Mouse (Mus musculus) T-helper 17 cell (primary cell): ENCODE measurements at regions not wholly inside any gene's neighbourhood (a gene's known extent, or its start where the extent isn't known, plus 50 kb on each side); places are given as distances from the start of the nearest gene placed in this dataset.

Experiments
- in situ Hi-C, 2 experiments: fragments of 300-600 bp; cut with MboI, MseI; formaldehyde crosslinking; loops; 1 replicate in 1 of 2; 2 replicates in 1 of 2; pipeline ENCODE4 v1.15.1; 2025; ENCODE audit warnings: high pct_unique_total_duplicates in 2 of 2

DNA sequence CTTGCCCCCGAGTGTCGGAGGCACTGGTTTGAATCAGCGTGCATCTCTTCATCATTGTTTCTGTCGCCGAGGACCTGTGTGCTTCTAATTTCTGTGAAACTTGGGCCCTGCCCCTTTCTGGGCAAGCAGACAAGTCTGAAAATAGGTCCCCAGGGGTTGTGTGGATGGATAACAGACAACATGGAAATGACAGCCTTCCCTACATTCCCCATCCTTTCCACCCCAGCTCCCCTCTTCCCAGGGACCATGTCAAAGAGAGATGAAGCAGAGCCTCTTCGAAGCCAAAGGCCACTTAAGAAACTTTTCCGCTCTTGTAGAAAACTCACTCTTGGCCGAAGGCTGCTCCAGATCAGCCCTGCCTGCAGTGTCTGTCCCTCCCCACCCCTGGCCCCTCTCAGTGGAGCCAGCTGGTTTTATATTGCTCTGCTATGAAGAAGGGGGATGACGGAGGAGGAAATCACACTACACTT lies 233.2 kb downstream of the Gm45692 start:
- in situ Hi-C loops = no loop called here

DNA sequence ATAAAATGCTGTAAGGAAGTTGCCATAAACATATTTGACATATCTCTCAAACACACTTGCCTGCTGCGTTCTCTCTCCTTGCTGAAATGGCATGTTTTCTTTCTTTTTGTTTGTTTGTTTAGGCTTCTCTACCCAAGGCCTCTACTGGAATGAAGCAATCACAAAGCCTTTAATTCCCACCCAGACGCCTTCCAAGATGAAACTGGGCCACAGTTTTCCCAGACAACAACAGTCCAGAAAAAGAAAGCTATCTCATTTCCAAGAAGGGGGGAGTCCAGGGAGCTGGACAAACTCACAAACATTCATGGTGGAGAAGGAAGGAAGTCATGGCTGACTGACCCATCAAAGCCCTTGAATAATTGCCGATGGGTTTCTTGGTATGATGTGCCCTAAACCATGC lies 234.1 kb downstream of the Gm45692 start:
- in situ Hi-C loops = no loop called here

DNA sequence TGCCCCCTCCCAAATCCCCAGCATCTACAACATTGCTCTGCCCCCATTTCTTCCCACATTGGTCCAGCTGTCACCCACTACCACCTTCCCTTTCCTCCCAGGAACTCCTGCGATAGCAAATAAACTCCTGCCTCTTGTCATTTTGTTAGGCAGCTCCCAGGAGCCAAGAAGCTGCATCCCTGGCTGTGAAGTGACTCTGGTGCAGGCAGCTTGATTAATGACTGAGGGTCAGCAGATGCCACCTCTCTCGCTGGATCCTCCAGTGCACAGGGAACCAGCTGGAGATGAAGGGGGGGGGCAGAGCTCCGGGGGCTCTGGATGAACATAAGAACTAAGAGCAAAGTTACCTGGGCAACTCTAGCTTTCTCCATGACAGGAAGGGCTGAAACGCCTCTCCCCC lies 235.2 kb downstream of the Gm45692 start:
- in situ Hi-C loops = no loop called here

DNA sequence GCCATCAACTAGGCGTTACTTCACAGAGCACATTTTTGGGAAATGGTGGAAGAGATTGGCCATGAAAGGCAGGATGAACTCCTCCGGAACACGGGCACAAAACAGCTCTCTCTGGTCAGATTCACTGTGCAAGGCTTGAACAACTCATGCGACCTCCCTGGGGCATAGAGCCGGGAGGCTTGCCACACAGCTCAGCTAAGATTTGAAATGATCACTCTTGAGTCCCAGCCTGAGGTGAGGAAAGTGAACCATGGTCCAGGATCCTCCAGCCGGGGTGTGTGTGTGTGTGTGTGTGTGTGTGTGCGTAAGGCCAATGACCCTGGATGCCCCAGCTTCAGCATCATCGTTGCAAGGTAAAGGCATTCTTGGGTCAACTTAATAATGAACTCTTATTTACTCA lies 237.5 kb downstream of the Gm45692 start:
- in situ Hi-C loops = no loop called here

DNA sequence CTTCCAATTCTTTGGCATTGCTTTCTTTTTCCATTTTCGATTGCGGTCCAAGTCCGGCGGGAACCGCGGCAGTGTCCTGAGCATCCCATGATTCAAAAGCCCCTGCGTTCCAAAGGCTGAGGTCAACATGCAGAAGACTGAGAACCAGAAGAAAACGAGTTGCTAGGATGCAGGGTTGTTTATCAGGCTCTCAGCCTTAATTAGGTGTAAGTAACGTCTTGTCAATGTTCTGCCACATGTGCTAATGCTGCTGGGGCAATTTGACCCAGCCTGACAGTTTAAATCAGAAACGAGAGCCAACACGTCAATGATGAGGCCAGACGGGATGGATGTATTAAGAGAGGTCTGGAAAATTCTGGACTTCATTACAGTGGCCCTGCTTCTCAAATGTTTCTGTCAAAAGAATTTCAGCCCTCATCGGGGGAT lies 239.4 kb downstream of the Gm45692 start:
- in situ Hi-C loops = no loop called here

DNA sequence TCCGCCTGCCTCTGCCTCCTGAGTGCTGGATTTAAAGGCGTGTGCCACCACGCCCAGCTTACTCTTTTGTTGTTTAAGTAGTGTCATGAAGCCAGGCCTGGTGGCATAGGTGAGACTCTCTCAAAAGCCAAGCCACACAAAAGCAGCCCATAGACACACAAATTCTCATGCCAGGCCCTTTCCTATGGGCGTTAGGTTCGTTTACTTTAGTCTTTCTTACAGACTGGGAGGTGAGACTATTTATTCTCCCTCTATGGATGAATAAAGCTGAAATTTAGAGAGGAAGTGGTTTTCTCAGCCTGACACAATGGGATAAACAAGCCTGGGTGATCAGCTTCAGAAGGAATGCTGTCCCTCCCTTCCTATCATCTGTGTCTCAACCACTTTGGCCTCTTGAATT lies 243.0 kb downstream of the Gm45692 start:
- in situ Hi-C loops = no loop called here

DNA sequence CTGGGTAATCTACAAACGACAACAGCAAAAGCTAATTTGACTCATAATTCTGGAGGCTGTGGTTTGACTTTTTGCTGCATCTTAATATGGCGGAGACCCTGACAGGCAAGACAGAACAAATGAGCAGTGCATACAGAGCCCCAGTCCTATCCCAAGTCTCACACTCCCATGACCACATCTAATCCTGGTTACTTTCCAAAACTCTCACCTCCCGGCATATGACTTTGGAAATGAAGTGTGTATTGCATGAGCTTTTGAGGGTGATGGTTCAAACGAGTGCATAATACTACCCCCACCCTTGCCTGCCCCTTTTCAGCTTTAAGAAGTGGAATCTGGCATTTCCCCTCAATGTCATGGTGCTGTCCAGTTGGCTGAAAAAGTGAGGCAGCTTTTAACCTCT lies 244.3 kb downstream of the Gm45692 start:
- in situ Hi-C loops = no loop called here

DNA sequence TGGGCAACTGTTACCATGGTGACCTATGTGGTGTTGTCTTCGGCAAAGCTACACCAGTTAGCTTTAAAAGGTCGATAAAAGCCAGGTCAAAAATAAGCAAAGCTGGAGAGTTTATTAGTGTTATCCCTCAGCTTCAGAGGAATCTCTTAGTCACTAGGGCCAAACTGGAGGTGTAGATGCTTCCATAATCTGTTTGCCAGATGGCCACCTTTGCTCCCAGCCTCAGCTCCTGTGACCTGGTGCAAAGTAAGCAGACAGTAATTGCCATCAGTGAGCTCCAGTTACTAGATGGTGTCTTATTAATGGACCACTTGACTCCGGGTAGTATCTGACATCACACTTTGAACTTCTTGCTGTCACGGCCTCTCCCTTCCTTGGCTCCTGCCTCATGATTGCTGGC lies 245.3 kb downstream of the Gm45692 start:
- in situ Hi-C loops = no loop called here

DNA sequence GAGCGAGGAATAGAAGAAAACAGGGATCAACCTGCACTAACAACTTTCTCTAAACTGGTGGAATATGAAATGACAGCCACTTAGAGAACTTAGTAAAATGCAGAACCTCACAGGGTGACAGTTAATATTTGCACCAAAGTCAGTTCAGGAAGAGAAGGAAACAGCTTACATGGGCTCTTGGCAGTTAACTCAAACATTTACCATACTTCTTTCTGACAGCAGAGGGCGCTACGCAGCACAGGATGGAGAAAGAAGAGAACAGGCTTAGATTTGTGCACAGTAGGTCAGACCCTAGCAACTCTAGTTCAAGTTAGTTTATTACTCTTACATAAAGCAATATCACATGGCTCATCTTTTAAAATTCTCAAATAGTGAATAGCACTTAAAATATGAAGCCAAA lies 261.3 kb downstream of the Gm45692 start:
- in situ Hi-C loops = no loop called here

DNA sequence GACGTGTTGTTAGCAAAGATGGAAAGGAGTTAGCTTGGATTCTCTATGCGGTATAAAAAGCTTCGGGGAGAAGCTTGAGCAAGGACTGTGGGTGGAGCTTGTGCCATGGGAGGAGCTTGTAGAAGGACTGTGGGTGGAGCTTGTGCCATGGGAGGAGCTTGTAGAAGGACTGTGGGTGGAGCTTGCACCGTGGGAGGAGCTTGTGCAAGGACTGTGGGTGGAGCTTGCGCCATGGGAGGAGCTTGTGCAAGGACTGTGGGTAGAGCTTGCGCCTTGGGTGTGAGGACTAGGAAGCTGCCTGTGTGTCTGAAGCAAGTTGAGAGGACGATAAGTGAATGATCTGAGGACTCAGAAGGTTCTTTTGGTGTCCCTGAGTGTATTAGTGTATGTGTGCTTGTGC lies 263.1 kb downstream of the Gm45692 start:
- in situ Hi-C loops = no loop called here

DNA sequence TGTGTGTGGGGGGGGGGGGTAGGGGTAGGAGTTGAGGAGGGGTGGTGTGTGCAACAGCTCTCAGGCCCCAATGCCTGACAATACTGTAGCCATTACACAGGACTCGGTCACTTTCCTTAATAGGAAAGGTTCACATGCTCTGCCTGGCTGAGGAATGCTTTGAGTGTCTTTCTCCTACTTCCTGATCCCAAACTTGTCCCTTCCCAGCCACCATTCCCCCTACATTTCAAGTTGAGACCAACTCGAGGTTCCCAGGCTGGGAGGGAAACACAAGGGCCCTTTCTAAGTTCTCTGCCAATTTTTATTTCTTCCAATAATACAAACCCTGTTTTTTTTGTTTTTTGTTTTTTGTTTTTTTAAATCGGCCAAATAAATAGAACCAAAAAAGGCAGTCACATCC lies 264.6 kb downstream of the Gm45692 start:
- in situ Hi-C loops = no loop called here

DNA sequence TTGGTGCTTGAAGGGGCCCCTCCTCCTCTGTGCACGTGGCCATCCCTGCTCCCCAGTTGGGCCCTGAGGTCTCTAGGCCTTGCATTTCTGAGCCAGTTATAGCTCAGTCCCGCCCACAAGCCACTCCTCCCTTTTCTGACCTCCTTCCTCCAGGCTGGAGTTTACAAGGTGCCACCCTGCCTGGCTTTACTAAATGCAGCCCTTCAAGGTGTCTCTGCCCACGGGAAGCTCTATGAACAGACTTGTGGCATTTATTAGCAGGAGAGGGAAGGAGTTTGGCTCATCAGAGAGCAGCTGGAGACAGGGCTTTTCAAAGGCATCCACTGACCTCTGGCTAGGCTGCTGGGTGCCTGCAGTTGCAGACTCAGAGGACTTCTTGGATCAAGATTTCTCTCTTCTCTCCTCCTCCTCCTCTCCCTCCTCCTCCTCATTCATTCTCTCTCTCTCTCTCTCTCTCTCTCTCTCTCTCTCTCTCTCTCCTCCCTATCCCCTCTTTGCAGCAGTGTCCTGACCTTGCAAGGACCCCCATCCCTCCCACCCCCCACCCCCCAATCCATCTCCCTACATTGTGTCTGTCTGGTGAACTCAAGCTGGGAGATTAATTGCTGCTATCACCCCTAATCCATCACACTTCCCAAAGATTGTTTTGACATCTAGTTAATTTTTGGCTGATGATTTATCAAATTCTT lies 265.1 kb downstream of the Gm45692 start:
- in situ Hi-C loops = no loop called here

DNA sequence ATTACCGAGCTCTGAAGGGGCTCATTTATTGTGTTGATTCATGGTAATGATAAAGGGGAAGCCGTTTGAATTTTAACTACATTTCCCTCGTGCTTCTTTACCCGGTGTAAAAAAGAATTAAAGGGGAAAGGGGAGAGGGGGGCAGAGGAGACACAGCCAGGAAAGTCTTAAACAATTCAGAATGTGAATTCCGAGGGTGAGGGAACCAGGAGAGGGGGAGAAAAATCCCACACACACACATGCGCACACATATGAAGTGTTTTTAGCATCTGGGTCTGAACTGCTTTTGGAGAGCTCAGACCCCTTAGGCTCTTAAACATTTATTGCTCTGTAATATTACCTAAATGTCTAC lies 265.6 kb downstream of the Gm45692 start:
- in situ Hi-C loops = no loop called here

DNA sequence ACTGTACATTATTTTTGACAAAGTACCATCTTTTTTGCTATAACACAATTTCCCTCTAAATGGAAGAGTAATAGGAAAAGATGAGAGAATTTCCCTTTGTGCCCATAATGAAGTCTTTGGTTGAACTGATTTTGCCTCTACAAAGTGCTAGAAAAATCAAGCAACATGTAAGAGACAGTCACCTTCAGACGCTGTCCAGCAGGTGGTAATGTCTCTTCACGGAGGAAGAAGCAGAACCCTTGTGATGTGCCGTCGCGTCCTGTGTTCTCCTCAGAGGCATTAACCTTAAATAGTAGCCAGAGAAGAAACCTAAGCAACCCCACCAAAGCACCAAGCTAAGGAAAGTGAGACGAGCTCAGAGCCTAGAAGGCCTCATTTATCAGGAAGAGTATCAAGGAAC lies 275.7 kb downstream of the Gm45692 start:
- in situ Hi-C loops = no loop called here

DNA sequence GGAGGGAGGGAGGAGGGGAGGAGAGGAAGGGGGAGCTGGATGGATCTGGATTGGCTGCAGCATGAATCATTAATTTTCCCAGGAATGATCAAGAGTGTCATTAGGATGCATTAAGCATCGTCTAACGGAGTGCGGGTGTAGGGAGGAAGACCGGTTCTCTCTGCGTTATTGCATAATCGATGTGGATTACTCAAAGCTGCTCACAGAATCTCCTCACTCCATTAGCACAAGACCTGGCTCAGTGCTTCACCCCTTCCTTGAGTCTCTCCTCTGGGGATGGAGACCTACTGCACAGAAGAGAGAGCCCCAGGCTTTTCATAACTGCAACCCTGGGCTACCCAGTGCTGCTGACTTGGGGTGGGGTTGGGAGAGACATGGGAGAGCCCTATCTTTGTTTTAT lies 300.7 kb downstream of the Gm45692 start:
- in situ Hi-C loops = no loop called here

DNA sequence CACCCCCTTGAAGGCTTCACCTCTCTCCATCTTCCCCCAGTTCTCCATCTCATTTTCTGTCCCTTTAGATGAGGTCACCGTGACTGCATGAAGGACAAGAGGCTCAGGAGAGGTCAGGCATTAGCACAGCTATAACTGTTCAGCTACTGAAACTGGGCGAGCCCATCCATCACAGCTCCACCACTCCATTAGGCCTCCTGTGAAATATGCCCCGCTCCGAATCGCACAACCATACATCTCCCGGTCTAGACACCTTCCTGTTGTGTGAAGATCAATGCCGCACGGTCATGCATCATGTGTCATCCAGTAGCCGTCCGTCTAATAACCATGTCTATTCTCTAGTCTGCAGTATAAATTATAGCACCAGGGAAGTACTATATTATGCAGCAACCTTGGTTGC lies 301.2 kb downstream of the Gm45692 start:
- in situ Hi-C loops = no loop called here

DNA sequence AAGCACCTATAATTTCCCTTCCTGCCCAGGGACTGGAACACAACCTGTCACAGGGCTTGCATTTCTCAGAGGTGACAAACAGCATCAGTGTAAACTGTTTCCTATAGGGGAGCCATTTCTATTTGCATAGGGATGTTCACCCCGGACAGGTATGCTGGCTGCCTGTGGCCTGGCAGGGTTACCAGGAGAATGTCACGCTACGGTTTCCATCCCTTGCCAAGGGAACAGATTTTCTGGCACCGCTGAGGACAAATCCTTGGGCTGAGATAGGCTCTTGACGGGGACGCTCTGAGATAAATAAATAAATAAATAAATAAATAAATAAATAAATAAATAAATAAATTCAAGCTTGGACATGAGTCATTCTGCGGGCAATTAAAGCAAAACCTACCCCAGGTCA lies 308.0 kb downstream of the Gm45692 start:
- in situ Hi-C loops = loop anchor here in 1 of 2 experiments (25.0 kb wide), 1 partner anchor 560 kb away; the partner anchor contains the start of gene Zfp703

DNA sequence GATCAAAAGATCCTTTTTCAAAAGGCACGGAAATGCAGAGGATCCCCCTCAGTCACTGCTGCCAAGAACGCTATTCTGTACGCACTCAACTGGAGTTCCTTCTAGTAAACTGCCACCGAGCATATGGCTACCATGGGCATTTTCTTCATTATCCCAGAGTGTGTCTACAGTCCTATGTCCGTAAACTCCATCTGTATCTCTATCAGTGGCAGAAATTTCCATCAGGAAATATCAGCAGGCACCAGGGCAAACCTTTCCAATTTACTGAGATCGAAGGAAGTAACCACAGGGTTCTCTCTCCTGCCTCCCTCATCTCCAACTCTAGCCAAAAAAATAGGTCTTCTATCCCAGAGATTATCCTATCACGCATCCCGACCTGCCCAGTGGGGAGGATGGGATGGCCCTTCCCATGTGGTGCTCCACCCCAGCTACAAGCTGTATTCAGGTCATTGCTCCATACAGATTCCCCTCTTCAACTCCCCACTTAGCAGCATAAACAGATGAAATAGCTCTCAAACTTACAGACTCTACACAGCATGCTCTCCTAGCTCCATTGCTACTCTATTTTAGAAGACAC lies 310.5 kb downstream of the Gm45692 start:
- in situ Hi-C loops = loop anchor here in 1 of 2 experiments (25.0 kb wide), 1 partner anchor 557 kb away; the partner anchor contains the start of gene Zfp703

DNA sequence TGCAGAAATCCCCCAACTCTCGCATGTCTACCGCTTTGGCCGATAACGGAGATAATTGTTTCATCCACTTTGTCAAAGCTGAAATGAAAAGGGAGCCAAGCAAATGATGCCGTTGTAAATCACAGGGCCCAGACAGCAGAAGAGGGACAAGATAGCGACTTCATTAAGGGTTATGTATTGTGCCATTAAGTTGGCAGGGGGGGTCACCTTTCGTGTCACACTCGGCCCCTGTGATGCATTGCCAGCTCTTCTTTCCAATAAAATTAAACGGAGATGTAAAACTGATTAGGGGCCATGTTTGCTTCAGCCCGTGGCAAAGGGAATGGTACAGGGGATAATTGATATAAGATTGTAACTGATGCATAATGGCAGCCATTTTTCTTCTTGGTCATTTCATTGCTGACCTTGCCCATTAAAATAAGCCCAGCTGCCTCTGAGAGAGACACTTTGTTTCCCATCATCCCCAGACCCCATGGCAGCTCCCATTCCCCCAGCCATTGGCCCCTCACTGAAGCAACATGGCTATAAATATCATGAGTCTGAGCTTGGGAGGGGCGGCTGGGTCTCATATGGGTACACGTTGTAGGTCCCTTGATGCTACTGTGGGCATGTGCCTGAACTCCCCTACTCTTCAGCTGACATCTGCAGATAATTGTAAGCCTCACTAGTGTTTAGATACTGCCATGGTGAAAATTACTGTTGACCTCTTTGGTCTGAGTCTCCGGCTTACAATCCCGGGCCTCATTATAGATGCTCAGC lies 313.0 kb downstream of the Gm45692 start:
- in situ Hi-C loops = loop anchor here in 1 of 2 experiments (25.0 kb wide), 1 partner anchor 555 kb away; the partner anchor contains the start of gene Zfp703

DNA sequence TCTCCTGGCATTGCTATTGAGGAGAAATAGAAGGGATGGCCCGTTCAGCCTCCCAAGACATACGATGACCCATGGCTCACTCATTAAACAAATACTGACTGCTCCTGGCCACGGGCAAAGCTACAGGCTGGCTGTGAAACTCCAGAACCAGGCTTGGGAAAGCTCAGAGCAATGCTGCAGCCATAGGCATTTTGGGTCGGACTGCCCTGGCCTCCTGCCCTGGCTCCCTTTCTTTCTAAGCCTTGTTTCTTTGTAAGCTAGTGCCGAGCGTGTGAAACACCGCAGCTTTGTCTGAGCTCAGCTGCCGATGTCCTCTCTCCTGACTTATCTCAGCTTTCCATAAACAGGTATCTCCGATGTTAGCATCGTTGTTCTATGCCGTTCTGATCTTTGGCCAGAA lies 316.9 kb downstream of the Gm45692 start:
- in situ Hi-C loops = loop anchor here in 1 of 2 experiments (25.0 kb wide), 1 partner anchor 551 kb away; the partner anchor contains the start of gene Zfp703

DNA sequence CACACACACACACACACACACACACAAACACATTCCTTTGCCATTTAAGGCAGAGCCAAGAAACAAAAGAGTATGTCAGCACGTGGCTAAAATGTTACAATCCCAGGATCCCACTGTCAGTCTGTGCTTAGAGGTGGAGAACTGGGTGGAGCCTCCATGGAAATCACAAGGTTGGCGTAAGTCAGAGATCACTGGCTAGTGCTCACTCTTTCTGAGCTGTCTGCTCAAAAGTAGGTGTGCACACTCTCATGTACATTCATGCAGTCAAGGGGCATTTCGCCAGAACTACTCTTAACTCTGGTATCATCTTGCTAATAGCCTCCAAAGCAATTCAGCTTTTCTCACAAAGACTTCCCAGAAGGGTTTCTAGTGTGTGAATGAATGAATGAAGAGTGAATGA lies 318.2 kb downstream of the Gm45692 start:
- in situ Hi-C loops = loop anchor here in 1 of 2 experiments (25.0 kb wide), 1 partner anchor 550 kb away; the partner anchor contains the start of gene Zfp703

DNA sequence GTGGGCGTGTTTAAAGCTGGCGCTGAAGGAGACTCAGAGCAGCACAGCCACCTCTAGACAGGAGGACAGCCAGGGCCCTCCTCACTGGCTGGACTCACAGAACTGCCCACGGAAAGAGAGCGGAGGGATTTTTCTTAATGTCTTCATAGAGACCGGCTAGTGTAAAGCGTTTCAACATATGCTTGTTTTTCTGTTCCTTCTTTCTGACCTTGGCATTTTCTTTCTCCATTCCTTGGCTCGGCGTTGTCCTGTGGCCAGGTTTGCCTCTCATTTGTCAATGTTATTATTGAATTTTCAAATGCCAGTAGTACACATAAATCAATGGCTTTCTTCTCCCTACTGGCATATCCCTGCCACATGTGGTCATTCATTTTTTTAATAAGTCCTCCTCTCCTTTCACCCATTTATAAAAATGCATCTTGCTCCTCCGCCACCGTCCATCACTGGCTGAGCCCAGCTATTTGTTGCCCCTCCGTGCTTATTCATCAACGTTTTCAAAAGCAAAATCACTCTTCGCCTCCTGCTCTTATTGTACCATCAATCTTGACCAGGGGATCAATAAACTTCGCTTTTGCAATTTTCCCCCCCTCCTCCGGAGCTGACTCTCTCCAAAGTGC lies 319.0 kb downstream of the Gm45692 start:
- in situ Hi-C loops = loop anchor here in 1 of 2 experiments (25.0 kb wide), 1 partner anchor 549 kb away; the partner anchor contains the start of gene Zfp703
